Mouse (Mus musculus): ENCODE measurements around the gene Ddx5. TPM values are rescaled to one million over a fixed set of nuclear protein-coding genes. Genes with fewer than 3 reads are reported as not detected.

Gene Ddx5
- polyA plus RNA-seq (2015; fragmentation: Nextera tagmentation; extraction: Ambion mirVana), result 175 and 178 TPM in 2 replicates

DNA sequence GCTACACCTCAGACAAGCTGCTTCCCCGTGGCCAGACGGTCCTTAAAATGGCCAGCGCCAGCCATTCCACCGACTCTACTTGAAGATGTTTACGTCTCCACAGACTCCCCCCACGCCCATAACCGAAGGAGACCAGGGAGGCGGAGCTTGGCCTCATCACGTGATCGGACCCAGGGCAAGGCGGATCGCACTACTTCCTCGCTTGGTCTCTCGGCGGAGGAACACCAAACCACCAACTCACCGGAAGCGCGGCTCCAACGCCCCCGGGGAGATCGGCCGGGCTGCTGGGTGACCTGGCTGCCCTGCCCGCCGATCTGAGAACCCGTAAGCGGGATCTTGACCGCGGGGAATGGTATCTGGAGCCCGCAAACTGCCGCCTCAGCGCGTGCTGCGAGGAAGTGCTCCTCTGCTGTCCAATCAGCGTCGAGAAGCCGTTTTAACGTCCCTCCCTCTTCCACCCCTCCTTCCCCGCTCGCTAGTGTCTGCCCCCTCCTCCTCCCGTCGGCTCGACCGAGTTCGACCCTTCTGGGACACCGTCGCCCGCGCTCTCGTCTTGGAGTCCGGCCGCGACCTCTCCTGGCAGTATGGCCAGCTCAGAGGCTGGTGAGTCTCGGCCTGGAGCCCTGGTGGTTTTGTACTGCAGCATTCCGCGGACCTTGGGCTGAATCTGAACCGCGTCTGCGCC lies at the start of gene Ddx5, which contains the start of gene Cep95:
TSS of gene Ddx5 (minus strand) at position 411 of the 685 bp plus-strand sequence.
TSS of gene Cep95 (plus strand) at position 478 of the 685 bp plus-strand sequence.
- peak within 1 kb of the TSS; percentile 100 for H3K27ac ChIP-seq (replicated peaks)
- peak; percentile 92 for ATAC-seq (ENCODE audit: low FRiP score, low TSS enrichment)
- peak; percentile 64 for TF ChIP-seq CTCF (IDR thresholded peaks at IDR 0.05; ENCODE audit: low read depth)
- no peak for TF ChIP-seq EP300 (optimal IDR thresholded peaks at IDR 0.05)
- no peaks in the 10 kb centered on the region for H3K4me1 ChIP-seq (replicated peaks; ENCODE audit: control insufficient read depth, insufficient read depth)
- no peaks in the 10 kb centered on the region for H3K9me3 ChIP-seq (ENCODE audit: control insufficient read depth, low read length)
- DNase-seq (ENCODE audit: low spot score), result peak; percentile 98
- peaks cover 9% of the 10 kb centered on the region; the same call in 1 of the 2 replicates for H3K36me3 ChIP-seq (ENCODE audit: control insufficient read depth, insufficient read depth, low read length)
- peak within 1 kb of the TSS; percentile 100 for H3K9ac ChIP-seq (ENCODE audit: low read length)
- peak within 1 kb of the TSS; percentile 93 for H3K4me3 ChIP-seq (ENCODE audit: low read depth, low read length)
- under 1% methylated on average over 58 of the region's 58 CpGs for WGBS
- no peaks in the 10 kb centered on the region for H3K27me3 ChIP-seq (ENCODE audit: control insufficient read depth, insufficient read depth, low read length)
- H3K4me2 ChIP-seq (replicated peaks; ENCODE audit: low read depth), result peak within 1 kb of the TSS; percentile 68

DNA sequence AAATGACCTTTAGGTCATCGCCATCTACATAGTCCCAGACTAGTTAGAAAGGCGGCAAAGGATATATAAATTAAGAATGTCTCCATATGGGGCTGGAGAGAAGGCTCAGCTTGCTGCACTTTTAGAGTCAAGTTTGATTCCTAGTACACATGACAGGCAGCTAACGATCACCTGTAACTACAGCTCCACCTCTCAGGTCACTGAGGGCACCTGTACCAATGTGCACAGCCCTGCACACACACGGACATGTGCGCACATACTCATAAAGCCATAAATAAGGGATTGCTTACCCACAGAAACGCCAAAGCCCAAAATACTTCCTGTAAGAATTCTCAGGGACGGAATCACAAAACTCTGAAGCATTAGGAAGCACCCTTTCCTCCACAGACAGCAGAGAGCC lies 39.1 kb upstream of the Ddx5 start:
- WGBS, result 82% methylated on average over 7 of the region's 7 CpGs
- Histone ChIP-seq H3K4me2 (replicated peaks; ENCODE audit: low read depth) (no peak overlapping the region), H3K4me3 (ENCODE audit: low read depth, low read length) (no peak overlapping the region), H3K27ac (replicated peaks) (no peak overlapping the region), H3K9ac (ENCODE audit: low read length) (no peak overlapping the region), H3K4me1 (replicated peaks; ENCODE audit: control insufficient read depth, insufficient read depth) (no peaks in the 10 kb centered on the region), H3K27me3 (ENCODE audit: control insufficient read depth, insufficient read depth, low read length) (no peaks in the 10 kb centered on the region), H3K9me3 (ENCODE audit: control insufficient read depth, low read length) (no peaks in the 10 kb centered on the region), H3K36me3 (ENCODE audit: control insufficient read depth, insufficient read depth, low read length) (peaks cover 15% of the 10 kb centered on the region)
- DNase-seq (ENCODE audit: low spot score), result no peak
- no peak for ATAC-seq (ENCODE audit: low FRiP score, low TSS enrichment)
- no peak for TF ChIP-seq EP300 (optimal IDR thresholded peaks at IDR 0.05)
- TF ChIP-seq CTCF (IDR thresholded peaks at IDR 0.05; ENCODE audit: low read depth), result no peak

GRCm38 (mm10) chr11:106824403-106824802 lies 35.4 kb upstream of the Ddx5 start:
- DNase-seq (ENCODE audit: low spot score) (no peak), ATAC-seq (ENCODE audit: low FRiP score, low TSS enrichment) (no peak)
- Histone ChIP-seq H3K27me3 (ENCODE audit: control insufficient read depth, insufficient read depth, low read length) (no peaks in the 10 kb centered on the region), H3K4me2 (replicated peaks; ENCODE audit: low read depth) (no peak overlapping the region), H3K9me3 (ENCODE audit: control insufficient read depth, low read length) (no peaks in the 10 kb centered on the region), H3K4me1 (replicated peaks; ENCODE audit: control insufficient read depth, insufficient read depth) (no peaks in the 10 kb centered on the region), H3K4me3 (ENCODE audit: low read depth, low read length) (no peak overlapping the region), H3K9ac (ENCODE audit: low read length) (no peak overlapping the region), H3K27ac (replicated peaks) (no peak overlapping the region), H3K36me3 (ENCODE audit: control insufficient read depth, insufficient read depth, low read length) (peaks cover 13% of the 10 kb centered on the region)
- 85% methylated on average over 10 of the region's 10 CpGs for WGBS
- TF ChIP-seq EP300 (optimal IDR thresholded peaks at IDR 0.05) (no peak), CTCF (IDR thresholded peaks at IDR 0.05; ENCODE audit: low read depth) (no peak)

- H3K4me3 ChIP-seq (ENCODE audit: low read depth, low read length), result no peak overlapping the region
- H3K4me2 ChIP-seq (replicated peaks; ENCODE audit: low read depth), result no peak overlapping the region
- no peak overlapping the region for H3K27ac ChIP-seq (replicated peaks)
- H3K9ac ChIP-seq (ENCODE audit: low read length), result no peak overlapping the region
- ATAC-seq (ENCODE audit: low FRiP score, low TSS enrichment) (no peak), DNase-seq (ENCODE audit: low spot score) (no peak)
- H3K36me3 ChIP-seq (ENCODE audit: control insufficient read depth, insufficient read depth, low read length), result peaks cover 13% of the 10 kb centered on the region
- no peaks in the 10 kb centered on the region for H3K27me3 ChIP-seq (ENCODE audit: control insufficient read depth, insufficient read depth, low read length)
- H3K9me3 ChIP-seq (ENCODE audit: control insufficient read depth, low read length), result no peaks in the 10 kb centered on the region
- TF ChIP-seq EP300 (optimal IDR thresholded peaks at IDR 0.05), result no peak
- no peak for TF ChIP-seq CTCF (IDR thresholded peaks at IDR 0.05; ENCODE audit: low read depth)
- WGBS, result 89% methylated on average over 8 of the region's 8 CpGs
- H3K4me1 ChIP-seq (replicated peaks; ENCODE audit: control insufficient read depth, insufficient read depth), result no peaks in the 10 kb centered on the region
Measured at GRCm38 (mm10) chr11:106823741-106824140, 34.8 kb upstream of the Ddx5 start.

DNA sequence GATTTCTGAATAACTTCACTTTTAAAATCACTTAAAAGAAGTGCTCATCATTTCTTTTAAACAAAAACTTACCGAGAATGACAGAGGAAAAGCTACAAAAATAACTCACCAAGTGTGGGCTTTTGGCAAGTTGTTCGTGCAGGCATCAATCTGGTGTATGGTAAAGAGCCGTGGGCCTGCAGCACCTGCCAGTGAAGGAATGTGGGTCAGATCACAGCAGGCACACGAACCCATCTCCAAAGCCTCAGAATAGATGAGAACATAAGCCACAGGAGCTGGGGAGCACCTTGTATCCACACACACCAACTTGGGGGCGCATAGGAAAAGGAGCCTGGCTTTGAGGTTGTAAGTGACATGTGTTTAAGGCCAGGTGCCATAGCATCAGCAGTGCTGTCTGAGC lies 33.9 kb upstream of the Ddx5 start:
- DNase-seq (ENCODE audit: low spot score), result no peak
- Histone ChIP-seq H3K9ac (ENCODE audit: low read length) (no peak overlapping the region), H3K27me3 (ENCODE audit: control insufficient read depth, insufficient read depth, low read length) (no peaks in the 10 kb centered on the region), H3K36me3 (ENCODE audit: control insufficient read depth, insufficient read depth, low read length) (peaks cover 13% of the 10 kb centered on the region), H3K4me3 (ENCODE audit: low read depth, low read length) (no peak overlapping the region), H3K27ac (replicated peaks) (no peak overlapping the region), H3K9me3 (ENCODE audit: control insufficient read depth, low read length) (no peaks in the 10 kb centered on the region), H3K4me2 (replicated peaks; ENCODE audit: low read depth) (no peak overlapping the region), H3K4me1 (replicated peaks; ENCODE audit: control insufficient read depth, insufficient read depth) (no peaks in the 10 kb centered on the region)
- 80% methylated on average over 5 of the region's 5 CpGs for WGBS
- TF ChIP-seq EP300 (optimal IDR thresholded peaks at IDR 0.05) (no peak), CTCF (IDR thresholded peaks at IDR 0.05; ENCODE audit: low read depth) (no peak)
- no peak for ATAC-seq (ENCODE audit: low FRiP score, low TSS enrichment)

DNA sequence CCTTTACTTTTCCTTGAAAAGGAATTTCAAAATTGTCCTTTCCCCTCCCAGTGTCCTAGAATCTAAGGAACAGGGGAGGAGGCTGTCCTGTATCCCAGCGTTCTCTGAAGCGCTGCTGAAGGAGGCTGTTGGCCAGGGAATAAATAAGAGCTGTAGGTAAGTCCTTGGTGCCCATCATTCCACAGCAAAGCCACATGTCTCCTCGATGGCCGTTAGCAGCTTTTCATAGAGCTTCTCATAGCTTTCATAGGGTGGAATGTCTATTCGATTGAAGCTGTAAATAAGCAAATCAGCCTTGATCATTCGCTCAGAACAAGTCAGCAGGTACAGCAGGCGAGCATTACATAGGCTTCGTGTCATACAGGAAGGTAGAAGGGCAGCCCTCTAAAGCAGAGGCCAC lies 33.5 kb upstream of the Ddx5 start:
- no peak overlapping the region for H3K4me2 ChIP-seq (replicated peaks; ENCODE audit: low read depth)
- no peaks in the 10 kb centered on the region for H3K9me3 ChIP-seq (ENCODE audit: control insufficient read depth, low read length)
- H3K27ac ChIP-seq (replicated peaks), result no peak overlapping the region
- no peak for ATAC-seq (ENCODE audit: low FRiP score, low TSS enrichment)
- no peak overlapping the region for H3K4me3 ChIP-seq (ENCODE audit: low read depth, low read length)
- 93% methylated on average over 8 of the region's 8 CpGs for WGBS
- no peak for TF ChIP-seq CTCF (IDR thresholded peaks at IDR 0.05; ENCODE audit: low read depth)
- TF ChIP-seq EP300 (optimal IDR thresholded peaks at IDR 0.05), result no peak
- H3K4me1 ChIP-seq (replicated peaks; ENCODE audit: control insufficient read depth, insufficient read depth), result no peaks in the 10 kb centered on the region
- H3K27me3 ChIP-seq (ENCODE audit: control insufficient read depth, insufficient read depth, low read length), result no peaks in the 10 kb centered on the region
- H3K36me3 ChIP-seq (ENCODE audit: control insufficient read depth, insufficient read depth, low read length), result peaks cover 13% of the 10 kb centered on the region
- H3K9ac ChIP-seq (ENCODE audit: low read length), result no peak overlapping the region
- DNase-seq (ENCODE audit: low spot score), result no peak
